Mouse (Mus musculus): ENCODE measurements around the gene Nasp. TPM values are rescaled to one million over a fixed set of nuclear protein-coding genes. Genes with fewer than 3 reads are reported as not detected.

Nasp gene
- polyA plus RNA-seq (2014; fragmentation: Illumina TruSeq; extraction: RNeasy Lipid Tissue Mini Kit (QIAGEN cat#74804)) = 207 TPM

GRCm38 (mm10) chr4:116627722-116628662 lies at the start of gene Nasp:
TSS of gene Nasp (minus strand) at chr4:116627941.

GRCm38 (mm10) chr4:116650924-116651796 lies 23.4 kb upstream of the Nasp start, which contains the start of gene Akr1a1:
TSS of gene Akr1a1 (minus strand) at chr4:116651680.

DNA sequence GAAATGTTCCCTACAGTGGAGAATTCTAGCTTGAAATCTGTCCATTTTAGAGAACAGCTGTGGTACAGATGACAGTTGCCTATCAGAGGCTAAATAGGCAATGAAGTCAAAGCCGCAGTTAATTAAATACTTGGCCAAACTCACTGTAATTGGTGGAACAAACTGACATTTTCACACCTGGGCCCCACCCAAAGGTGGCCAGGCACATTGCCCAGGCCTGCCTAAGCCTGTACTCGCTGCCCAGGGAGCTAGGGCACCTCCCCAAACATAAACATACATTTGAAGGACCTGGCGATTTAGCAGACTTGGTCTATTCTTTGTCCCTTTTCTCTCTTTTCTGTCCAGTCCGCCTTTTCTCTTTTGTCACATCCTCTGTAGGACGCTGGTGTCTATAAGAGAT lies 31.4 kb downstream of the Nasp start, which contains the start of gene Ccdc17:
TSS of gene Ccdc17 (plus strand) at position 276 of the 400 bp plus-strand sequence.

GRCm38 (mm10) chr4:116557306-116558121 lies 70.2 kb downstream of the Nasp start, which contains the start of gene Gpbp1l1:
TSS of gene Gpbp1l1 (plus strand) at chr4:116557658.

DNA sequence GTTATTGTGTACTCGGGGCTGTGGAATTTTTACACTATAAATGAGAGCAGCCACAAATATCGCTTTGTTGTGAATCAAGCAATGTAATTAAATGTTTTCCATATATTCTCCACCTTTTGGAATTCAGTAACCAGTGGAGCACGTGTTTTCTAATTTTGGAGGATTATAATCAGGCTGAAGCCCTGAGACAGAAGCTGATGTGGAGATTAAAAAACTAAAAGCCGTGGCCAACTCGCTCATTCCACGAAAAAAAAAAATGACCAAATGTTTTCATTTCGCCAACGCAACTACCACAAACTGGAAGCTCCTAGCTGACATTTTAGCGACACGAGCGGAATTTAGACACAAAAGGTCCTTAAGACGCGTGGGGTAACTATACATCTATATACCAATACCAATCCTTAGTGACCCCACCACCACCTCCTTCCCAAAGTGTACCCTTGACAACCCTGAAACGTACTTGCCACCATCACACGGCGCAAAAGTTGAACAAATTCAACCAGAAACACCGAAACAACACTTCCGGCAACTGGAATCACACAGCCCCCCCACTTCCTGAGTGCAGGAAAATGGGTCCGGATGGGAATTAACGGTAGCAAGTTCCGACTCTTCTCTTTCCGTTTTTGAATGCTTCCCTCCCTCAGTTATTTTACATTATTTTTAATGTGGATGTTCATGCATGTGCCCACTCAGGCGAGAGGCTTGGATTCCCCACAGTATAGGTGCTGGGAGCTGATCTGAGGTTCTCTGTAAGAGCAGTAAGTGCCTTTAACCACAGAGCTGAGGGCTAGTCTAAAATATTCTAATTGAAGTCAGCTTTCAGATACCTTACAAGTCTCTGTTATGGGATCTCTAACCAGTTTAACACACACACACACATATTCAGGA lies 72.1 kb downstream of the Nasp start, which contains the start of gene Tmem69:
TSS of gene Tmem69 (minus strand) at position 524 of the 888 bp plus-strand sequence.

Other genes with a start within 250 kb of the Nasp start
- gene Mast2, start 163.8 kb downstream of the Nasp start, polyA plus RNA-seq (2014; fragmentation: Illumina TruSeq; extraction: RNeasy Lipid Tissue Mini Kit (QIAGEN cat#74804)) = 19.0 TPM
- gene Ipp, start 120.4 kb downstream of the Nasp start, polyA plus RNA-seq (2014; fragmentation: Illumina TruSeq; extraction: RNeasy Lipid Tissue Mini Kit (QIAGEN cat#74804)) = 23.0 TPM
- gene Tmem69, start 72.0 kb downstream of the Nasp start, polyA plus RNA-seq (2014; fragmentation: Illumina TruSeq; extraction: RNeasy Lipid Tissue Mini Kit (QIAGEN cat#74804)) = 62.0 TPM
- gene Gpbp1l1, start 70.3 kb downstream of the Nasp start, polyA plus RNA-seq (2014; fragmentation: Illumina TruSeq; extraction: RNeasy Lipid Tissue Mini Kit (QIAGEN cat#74804)) = 72.8 TPM
- gene Ccdc17, start 31.3 kb downstream of the Nasp start, polyA plus RNA-seq (2014; fragmentation: Illumina TruSeq; extraction: RNeasy Lipid Tissue Mini Kit (QIAGEN cat#74804)) = 3.5 TPM
- 554 TPM for gene Akr1a1, start 23.7 kb upstream of the Nasp start, polyA plus RNA-seq (2014; fragmentation: Illumina TruSeq; extraction: RNeasy Lipid Tissue Mini Kit (QIAGEN cat#74804))
- 3,325 TPM for gene Prdx1, start 57.6 kb upstream of the Nasp start, polyA plus RNA-seq (2014; fragmentation: Illumina TruSeq; extraction: RNeasy Lipid Tissue Mini Kit (QIAGEN cat#74804))
- gene Mmachc, start 80.5 kb upstream of the Nasp start, polyA plus RNA-seq (2014; fragmentation: Illumina TruSeq; extraction: RNeasy Lipid Tissue Mini Kit (QIAGEN cat#74804)) = 33.4 TPM
- gene Ccdc163, start 80.6 kb upstream of the Nasp start, polyA plus RNA-seq (2014; fragmentation: Illumina TruSeq; extraction: RNeasy Lipid Tissue Mini Kit (QIAGEN cat#74804)) = 14.2 TPM
- 2.5 TPM for gene Tesk2, start 93.0 kb upstream of the Nasp start, polyA plus RNA-seq (2014; fragmentation: Illumina TruSeq; extraction: RNeasy Lipid Tissue Mini Kit (QIAGEN cat#74804))
- gene Toe1, start 179.7 kb upstream of the Nasp start, polyA plus RNA-seq (2014; fragmentation: Illumina TruSeq; extraction: RNeasy Lipid Tissue Mini Kit (QIAGEN cat#74804)) = 6.5 TPM
- 0.83 TPM for gene Mutyh, start 179.8 kb upstream of the Nasp start, polyA plus RNA-seq (2014; fragmentation: Illumina TruSeq; extraction: RNeasy Lipid Tissue Mini Kit (QIAGEN cat#74804))
- 0.26 TPM for gene Hpdl, start 193.8 kb upstream of the Nasp start, polyA plus RNA-seq (2014; fragmentation: Illumina TruSeq; extraction: RNeasy Lipid Tissue Mini Kit (QIAGEN cat#74804))
- gene Zswim5, start 249.4 kb upstream of the Nasp start, polyA plus RNA-seq (2014; fragmentation: Illumina TruSeq; extraction: RNeasy Lipid Tissue Mini Kit (QIAGEN cat#74804)) = 3.1 TPM

Measured in ovary, adult 10 weeks (tissue).